Mouse (Mus musculus) urinary bladder, postnatal 10 days (tissue): ENCODE data around the gene Uba6.

Source experiments
- DNase-seq: peaks from one replicate; pipeline ENCODE4 v3.0.0; 2022; ENCODE audit warnings: low spot score

Uba6 gene

GRCm38 (mm10) chr5:86172449-86173161 is at the start of gene Uba6:
Uba6 (minus strand) TSS chr5:86172803.
- DNase-seq, result peak; percentile 97

- no peak for DNase-seq
Observed at GRCm38 (mm10) chr5:86197801-86198200, 25.2 kb upstream of the Uba6 start, which contains the start of gene Gnrhr. Gnrhr (minus strand) TSS chr5:86197901.

GRCm38 (mm10) chr5:86191356-86191755 is 18.8 kb upstream of the Uba6 start:
- no peak for DNase-seq

GRCm38 (mm10) chr5:86190770-86191169 is 18.2 kb upstream of the Uba6 start:
- DNase-seq, result no peak

- no peak for DNase-seq
Observed at GRCm38 (mm10) chr5:86190290-86190689, 17.7 kb upstream of the Uba6 start.

GRCm38 (mm10) chr5:86187441-86187840 is 14.8 kb upstream of the Uba6 start:
- no peak for DNase-seq

- DNase-seq, result no peak
Observed at GRCm38 (mm10) chr5:86173778-86174177, 1.2 kb upstream of the Uba6 start.

GRCm38 (mm10) chr5:86172088-86172448 is 535 bp downstream of the Uba6 start:
- DNase-seq, result no peak

- DNase-seq, result no peak
Observed at GRCm38 (mm10) chr5:86129828-86130227, 42.8 kb downstream of the Uba6 start.

GRCm38 (mm10) chr5:86128749-86129148 is 43.9 kb downstream of the Uba6 start:
- DNase-seq, result no peak

- no peak for DNase-seq
Observed at GRCm38 (mm10) chr5:86118457-86119094, 54.0 kb downstream of the Uba6 start.

GRCm38 (mm10) chr5:86113997-86114396 is 58.6 kb downstream of the Uba6 start:
- no peak for DNase-seq

GRCm38 (mm10) chr5:86113037-86113436 is 59.6 kb downstream of the Uba6 start:
- DNase-seq, result no peak

GRCm38 (mm10) chr5:86111074-86111473 is 61.5 kb downstream of the Uba6 start:
- no peak for DNase-seq

- no peak for DNase-seq
Observed at GRCm38 (mm10) chr5:86106610-86107009, 66.0 kb downstream of the Uba6 start.

- no peak for DNase-seq
Observed at GRCm38 (mm10) chr5:86102176-86102575, 70.4 kb downstream of the Uba6 start.

- DNase-seq, result no peak
Observed at GRCm38 (mm10) chr5:86100621-86101020, 72.0 kb downstream of the Uba6 start.

- no peak for DNase-seq
Observed at GRCm38 (mm10) chr5:86098988-86099387, 73.6 kb downstream of the Uba6 start.

GRCm38 (mm10) chr5:86094754-86095153 is 77.8 kb downstream of the Uba6 start:
- no peak for DNase-seq

- DNase-seq, result no peak
Observed at GRCm38 (mm10) chr5:86086751-86087150, 85.9 kb downstream of the Uba6 start.

- DNase-seq, result no peak
Observed at GRCm38 (mm10) chr5:86084979-86085378, 87.6 kb downstream of the Uba6 start.

- no peak for DNase-seq
Observed at GRCm38 (mm10) chr5:86083987-86084386, 88.6 kb downstream of the Uba6 start.

GRCm38 (mm10) chr5:86078720-86079334 is 93.8 kb downstream of the Uba6 start:
- no peak for DNase-seq
